Mouse (Mus musculus) embryonic facial prominence, embryonic 12.5 days (tissue): ENCODE results near the gene Zfp511. TPM values are rescaled to one million over a fixed set of nuclear protein-coding genes. Genes with fewer than 3 reads are reported as not detected.

Experiments used
- ATAC-seq: fragments of 200-750 bp; cut with Nextera tagmentation; 2 replicates; pipeline ENCODE4 v1.8.0; 2017; ENCODE audit not compliant: insufficient number of reproducible peaks, insufficient read depth, low FRiP score, low TSS enrichment
- H3K27ac ChIP-seq: fragments of 300-500 bp; sonication (generic); 2 replicates; pipeline ENCODE4 v1.5.1; 2016; ENCODE audit warnings: mild to moderate bottlenecking
- H3K27me3 ChIP-seq: fragments of 300-500 bp; sonication (generic); 2 replicates; pipeline ENCODE4 v1.6.1; 2016; ENCODE audit warnings: mild to moderate bottlenecking, moderate library complexity
- H3K36me3 ChIP-seq: fragments of 300-500 bp; sonication (generic); 2 replicates; pipeline ENCODE4 v1.6.1; 2016; ENCODE audit warnings: mild to moderate bottlenecking
- H3K4me1 ChIP-seq: fragments of 300-500 bp; sonication (generic); 2 replicates; pipeline ENCODE4 v1.6.1; 2016
- H3K4me2 ChIP-seq: fragments of 300-500 bp; sonication (generic); replicated peaks from 2 replicates; pipeline ENCODE4 v1.6.1; 2016; ENCODE audit warnings: mild to moderate bottlenecking, moderate library complexity
- H3K4me3 ChIP-seq: fragments of 300-500 bp; sonication (generic); 2 replicates; pipeline ENCODE4 v1.5.1; 2016; ENCODE audit warnings: mild to moderate bottlenecking
- H3K9ac ChIP-seq: fragments of 300-500 bp; sonication (generic); 2 replicates; pipeline ENCODE4 v1.6.1; 2016; ENCODE audit warnings: mild to moderate bottlenecking, moderate library complexity
- H3K9me3 ChIP-seq: fragments of 300-500 bp; sonication (generic); 2 replicates; pipeline ENCODE4 v1.6.1; 2016; ENCODE audit warnings: mild to moderate bottlenecking, moderate library complexity
- WGBS: fragments of 180-500 bp; shearing (Covaris S2); methylation state at CpG from one replicate; pipeline ENCODE4 v1.1.7; 2016; 5-methylcytosine and 5-hydroxymethylcytosine counted together
- polyA plus RNA-seq: library from polyadenylated mRNA; unstranded; fragments of >200 nt; fragmentation: Nextera tagmentation; extraction: Ambion mirVana; gene quantifications from 2 replicates; pipeline ENCODE4 v1.2.1, GENCODE M21; 2016

Zfp511 gene
- polyA plus RNA-seq, 1 experiment from 2014 or later: 39.6 TPM

DNA sequence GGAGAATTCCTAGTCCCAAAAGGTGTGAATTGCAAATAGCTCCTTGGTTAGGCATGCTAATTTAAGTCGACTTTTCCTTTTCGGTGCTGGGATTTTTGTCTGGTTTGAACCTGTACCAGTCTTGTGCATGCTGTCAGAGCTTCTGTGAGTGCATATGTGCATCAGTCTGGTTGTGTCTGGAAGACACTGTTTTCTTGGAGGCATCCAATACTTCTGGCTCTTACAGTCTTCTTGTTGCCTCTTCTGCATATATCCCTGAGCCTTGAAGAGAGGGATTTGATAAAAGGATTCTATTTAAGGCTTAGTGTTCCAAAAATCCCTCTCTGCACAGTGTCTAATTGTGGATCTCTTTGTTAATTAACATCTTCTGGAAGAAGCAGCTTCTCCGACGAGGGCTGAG, 17.9 kb downstream of the Zfp511 start:
- Histone ChIP-seq H3K36me3 (no peaks in the 10 kb centered on the region), H3K4me3 (no peak overlapping the region), H3K9ac (no peak overlapping the region), H3K27ac (no peak overlapping the region), H3K9me3 (no peaks in the 10 kb centered on the region), H3K4me2 (no peak overlapping the region), H3K4me1 (peaks cover under 1% of the 10 kb centered on the region; the same call in 1 of the 2 replicates), H3K27me3 (peaks cover 73% of the 10 kb centered on the region)
- 80% methylated on average over 4 of the region's 4 CpGs for WGBS
- no peak for ATAC-seq

DNA sequence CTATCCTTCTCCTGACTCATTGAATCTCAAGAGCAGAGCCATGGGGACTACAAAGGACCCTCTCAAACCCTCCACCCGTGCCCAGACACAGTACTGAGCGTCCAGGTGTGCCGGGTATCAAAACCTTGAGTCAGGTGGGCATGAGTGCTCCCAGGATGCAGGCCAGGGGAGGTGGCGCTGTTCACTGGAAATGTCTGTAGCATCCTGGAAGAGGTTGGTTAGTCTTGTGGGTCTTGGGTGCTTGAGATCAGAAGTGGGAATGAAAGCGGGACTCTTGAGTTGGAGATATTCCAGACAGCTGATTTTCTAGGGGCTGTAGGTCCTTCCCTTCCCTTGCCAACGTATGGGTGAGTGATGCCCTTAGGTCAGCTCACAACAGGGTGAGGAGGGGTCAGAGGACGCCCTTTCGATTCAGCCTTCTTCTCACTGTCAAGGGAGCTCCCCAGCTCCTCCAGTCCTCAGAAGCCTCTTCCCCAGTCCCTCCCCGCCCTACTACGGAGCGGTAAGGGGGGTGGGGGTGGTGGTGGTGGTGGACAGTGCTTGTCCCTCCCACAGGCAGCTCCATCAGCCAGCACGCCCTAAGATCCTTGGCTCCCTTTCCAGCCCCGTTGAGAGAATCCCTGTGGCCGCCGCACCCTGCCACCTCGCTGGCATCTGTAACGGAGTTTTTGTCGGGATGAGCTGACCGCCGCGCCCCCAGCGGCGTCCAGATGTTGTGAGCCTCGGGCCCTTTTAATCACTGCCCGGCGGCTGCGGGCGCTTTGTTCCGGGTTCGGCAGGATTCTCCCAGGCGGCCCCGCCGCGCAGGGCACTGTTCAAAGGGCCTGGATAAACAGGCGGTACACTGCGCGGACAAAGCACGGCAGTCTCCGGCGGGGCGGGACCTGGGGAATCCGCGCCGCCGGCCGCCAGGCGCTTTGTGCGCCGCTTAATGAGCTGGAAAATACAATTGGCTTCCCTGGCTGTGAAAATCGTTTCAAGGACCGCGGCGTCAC, 21.5 kb downstream of the Zfp511 start:
- Histone ChIP-seq H3K4me2 (peak overlapping the region; percentile 93), H3K4me1 (no peaks in the 10 kb centered on the region), H3K4me3 (peak overlapping the region; percentile 47), H3K36me3 (no peaks in the 10 kb centered on the region), H3K9ac (peak overlapping the region; percentile 65), H3K27me3 (peaks cover 78% of the 10 kb centered on the region), H3K27ac (peak overlapping the region; percentile 60), H3K9me3 (no peaks in the 10 kb centered on the region)
- 3% methylated on average over 53 of the region's 53 CpGs for WGBS
- no peak for ATAC-seq

DNA sequence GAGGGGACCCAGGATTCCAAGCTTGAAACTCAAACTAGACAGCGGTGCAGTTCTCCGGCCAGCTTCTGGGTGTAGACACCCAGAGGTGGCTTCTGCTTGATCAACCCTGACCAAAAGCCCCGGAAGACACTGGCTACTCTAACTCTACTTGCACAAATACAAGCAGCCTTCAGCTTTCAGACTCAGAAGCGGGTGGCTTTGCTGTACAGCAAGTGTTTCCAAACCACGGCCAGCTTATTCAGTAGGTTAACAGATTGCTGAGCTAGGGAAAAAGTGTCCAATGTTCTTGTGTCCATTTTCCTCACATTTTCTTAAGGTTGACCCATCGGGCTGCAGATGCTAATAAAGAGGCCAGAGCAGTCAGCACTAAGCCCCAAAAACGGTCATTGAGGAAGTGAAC, 22.3 kb downstream of the Zfp511 start:
- Histone ChIP-seq H3K4me1 (no peaks in the 10 kb centered on the region), H3K4me2 (peak overlapping the region; percentile 93), H3K27ac (no peak overlapping the region), H3K9ac (peak overlapping the region; percentile 65; the same call in 1 of the 2 replicates), H3K36me3 (no peaks in the 10 kb centered on the region), H3K4me3 (peak overlapping the region; percentile 47), H3K9me3 (no peaks in the 10 kb centered on the region), H3K27me3 (peaks cover 80% of the 10 kb centered on the region)
- no peak for ATAC-seq
- 21% methylated on average over 7 of the region's 7 CpGs for WGBS

DNA sequence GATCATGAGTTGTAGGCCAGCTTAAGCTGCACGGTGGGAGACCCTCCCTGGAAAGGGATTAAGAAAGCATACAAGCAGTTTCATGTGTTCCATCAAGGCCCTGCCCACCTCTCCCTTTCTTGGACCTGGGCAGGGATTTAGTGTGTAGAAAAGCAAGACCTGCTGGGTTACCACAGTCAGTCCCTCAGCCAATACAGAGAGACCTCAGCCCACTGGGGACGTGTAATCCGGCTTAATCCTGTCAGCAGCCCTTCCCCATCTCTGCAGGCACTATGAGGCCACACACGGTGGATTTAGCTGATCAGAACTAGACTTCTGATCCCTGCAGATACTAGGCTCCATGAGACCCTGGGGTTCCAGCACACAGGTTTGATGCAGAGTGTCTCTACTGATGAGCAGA, 23.4 kb downstream of the Zfp511 start:
- H3K4me2 ChIP-seq: no peak overlapping the region
- H3K27me3 ChIP-seq: peaks cover 82% of the 10 kb centered on the region
- H3K9me3 ChIP-seq: no peaks in the 10 kb centered on the region
- H3K36me3 ChIP-seq: no peaks in the 10 kb centered on the region
- no peak overlapping the region for H3K27ac ChIP-seq
- no peak overlapping the region for H3K4me3 ChIP-seq
- no peak for ATAC-seq
- no peaks in the 10 kb centered on the region for H3K4me1 ChIP-seq
- 20% methylated on average over 4 of the region's 4 CpGs for WGBS
- H3K9ac ChIP-seq: no peak overlapping the region

DNA sequence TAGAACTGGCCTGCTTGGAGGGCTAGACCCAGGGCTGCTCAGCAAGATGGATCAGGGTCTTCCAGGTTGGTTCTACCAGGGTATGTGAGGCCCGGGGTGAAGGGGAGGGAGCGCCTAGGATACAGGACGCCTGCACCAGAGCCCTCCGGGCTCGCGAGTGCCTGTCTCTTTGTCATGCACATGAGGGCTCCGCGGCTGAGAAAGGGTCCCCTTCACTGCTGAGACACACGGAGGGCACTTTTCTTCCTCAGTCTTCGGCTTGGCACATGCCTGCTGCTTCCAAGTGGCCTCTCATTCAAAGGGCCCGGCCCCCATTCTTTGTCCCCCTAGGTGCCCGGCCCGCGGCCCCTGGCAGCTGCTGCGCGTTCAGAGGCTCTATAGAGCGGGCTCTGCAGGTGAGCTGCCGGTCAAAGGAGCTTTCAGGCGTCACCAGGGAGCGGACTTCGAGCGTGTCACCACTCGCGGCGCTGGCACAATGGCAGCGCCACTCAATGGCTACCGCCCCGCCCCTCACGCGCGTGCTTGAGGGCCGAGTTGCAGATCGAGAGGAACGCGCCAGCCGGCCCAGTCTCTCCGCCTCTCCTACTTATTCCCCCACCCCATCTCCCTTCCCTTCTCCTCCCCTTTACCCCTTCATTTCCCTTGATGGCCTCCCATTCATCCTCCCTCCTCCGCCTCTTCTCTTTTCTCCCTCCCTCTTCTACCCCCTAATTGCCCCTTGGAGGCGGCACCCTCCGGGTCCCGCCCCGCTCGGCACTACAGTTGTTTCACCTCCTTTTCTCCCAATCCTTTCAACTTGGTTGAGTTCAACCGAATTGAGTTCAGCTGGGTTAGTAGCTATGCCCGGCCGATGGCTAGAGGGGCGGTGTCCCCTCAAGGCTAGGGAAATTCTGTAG, 25.0 kb downstream of the Zfp511 start:
- H3K4me1 ChIP-seq: no peaks in the 10 kb centered on the region

DNA sequence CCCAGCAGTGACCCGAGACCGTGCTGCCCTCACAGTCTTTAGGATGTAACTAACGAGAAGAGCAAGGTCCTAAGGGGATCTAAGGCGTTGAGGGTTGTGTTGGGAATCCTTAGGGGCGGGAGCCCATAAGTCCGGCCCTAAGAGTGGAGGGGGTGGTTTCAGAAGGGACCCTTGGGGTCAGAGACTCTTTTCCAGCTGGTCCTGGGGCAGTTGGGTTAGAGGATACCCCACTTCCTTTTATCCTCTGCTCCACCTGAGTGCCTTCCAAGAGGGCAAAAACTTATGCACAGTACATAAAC, 25.6 kb downstream of the Zfp511 start:
- Histone ChIP-seq H3K9ac (peak overlapping the region; percentile 47; the same call in 1 of the 2 replicates), H3K9me3 (no peaks in the 10 kb centered on the region)
- ATAC-seq: no peak; the same call in 1 of the 2 replicates

More for the DNA sequence above, 25.0 kb downstream of the Zfp511 start:
- no peaks in the 10 kb centered on the region for H3K36me3 ChIP-seq
- under 1% methylated on average over 47 of the region's 47 CpGs for WGBS
- peak overlapping the region; percentile 47; the same call in 1 of the 2 replicates for H3K9ac ChIP-seq
- peaks cover 83% of the 10 kb centered on the region for H3K27me3 ChIP-seq
- H3K4me2 ChIP-seq: peak overlapping the region; percentile 83
- no peaks in the 10 kb centered on the region for H3K9me3 ChIP-seq
- ATAC-seq: peak; percentile 48; the same call in 1 of the 2 replicates
- no peak overlapping the region for H3K27ac ChIP-seq
- H3K4me3 ChIP-seq: peak overlapping the region; percentile 39

DNA sequence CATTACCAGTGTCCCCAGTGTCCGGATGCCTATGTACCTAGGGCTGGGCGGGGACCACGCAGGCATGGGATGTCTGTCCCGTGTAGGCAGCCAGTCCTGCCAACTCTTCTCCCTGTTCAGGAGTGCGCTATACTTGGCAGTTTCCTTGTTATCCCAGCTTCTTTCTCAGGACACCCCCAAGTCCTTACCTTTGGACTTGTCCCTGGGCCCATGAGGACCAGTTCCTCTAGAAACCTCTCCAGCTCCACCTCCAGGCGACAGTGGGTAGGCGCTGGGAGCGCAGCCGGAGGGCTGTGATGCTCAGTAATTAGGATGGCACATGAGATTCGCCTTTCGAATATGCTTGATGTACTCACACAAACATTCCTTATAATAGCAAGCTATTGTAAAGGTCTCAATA, 26.1 kb downstream of the Zfp511 start:
- Histone ChIP-seq H3K9ac (no peak overlapping the region), H3K9me3 (no peaks in the 10 kb centered on the region), H3K36me3 (no peaks in the 10 kb centered on the region), H3K4me1 (no peaks in the 10 kb centered on the region), H3K4me2 (no peak overlapping the region), H3K27me3 (peaks cover 71% of the 10 kb centered on the region), H3K4me3 (no peak overlapping the region), H3K27ac (no peak overlapping the region)
- WGBS: 13% methylated on average over 11 of the region's 11 CpGs
- ATAC-seq: no peak

More for the DNA sequence above, 25.6 kb downstream of the Zfp511 start:
- no peak overlapping the region for H3K27ac ChIP-seq
- no peaks in the 10 kb centered on the region for H3K36me3 ChIP-seq
- no peaks in the 10 kb centered on the region for H3K4me1 ChIP-seq
- peak overlapping the region; percentile 39; the same call in 1 of the 2 replicates for H3K4me3 ChIP-seq
- WGBS: 5% methylated on average over 6 of the region's 6 CpGs
- peaks cover 77% of the 10 kb centered on the region for H3K27me3 ChIP-seq
- H3K4me2 ChIP-seq: peak overlapping the region; percentile 83

DNA sequence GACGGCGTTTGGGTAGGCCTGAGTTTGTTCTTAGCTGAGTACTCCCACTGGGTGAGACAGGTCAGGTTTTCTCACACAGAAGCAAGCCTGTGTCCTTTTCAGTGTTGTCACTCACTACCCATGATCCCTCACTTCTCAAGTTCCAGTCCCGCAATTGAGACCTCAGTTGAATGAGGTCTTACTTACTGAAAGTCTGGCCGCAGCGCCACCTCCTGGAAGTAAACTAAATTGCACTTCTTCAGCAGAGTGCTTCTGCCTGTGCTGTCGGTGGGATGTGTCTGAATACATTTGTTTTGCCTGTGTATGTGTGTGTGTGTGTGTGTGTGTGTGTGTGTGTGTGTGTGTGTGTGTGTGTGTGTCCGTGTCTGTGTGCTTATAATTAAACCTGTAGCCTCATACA, 26.9 kb downstream of the Zfp511 start:
- H3K9me3 ChIP-seq: no peaks in the 10 kb centered on the region
- 19% methylated on average over 7 of the region's 7 CpGs for WGBS
- H3K9ac ChIP-seq: no peak overlapping the region
- no peak overlapping the region for H3K4me3 ChIP-seq
- ATAC-seq: no peak
- no peaks in the 10 kb centered on the region for H3K4me1 ChIP-seq
- H3K27ac ChIP-seq: no peak overlapping the region
- H3K27me3 ChIP-seq: peaks cover 64% of the 10 kb centered on the region
- no peak overlapping the region for H3K4me2 ChIP-seq
- no peaks in the 10 kb centered on the region for H3K36me3 ChIP-seq

DNA sequence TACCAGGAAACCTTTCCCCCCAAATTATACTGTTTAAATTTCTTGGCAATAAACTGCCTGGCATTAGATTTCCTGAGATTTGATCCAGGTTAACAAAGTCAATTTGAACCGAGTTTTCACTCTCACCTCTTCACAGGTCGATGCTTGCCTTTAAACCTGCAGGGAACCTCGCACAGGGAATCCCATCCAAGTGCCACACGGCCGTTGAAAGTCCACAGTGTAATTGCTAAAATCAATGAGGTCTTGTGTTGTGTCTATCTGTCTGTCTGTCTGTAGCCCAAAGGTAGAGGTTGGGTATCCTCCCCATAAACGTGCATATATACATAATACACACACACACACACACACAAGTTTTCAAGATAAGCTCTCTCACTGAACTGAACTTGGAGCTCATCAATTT, 31.2 kb downstream of the Zfp511 start:
- Histone ChIP-seq H3K4me1 (no peaks in the 10 kb centered on the region), H3K27me3 (peaks cover 36% of the 10 kb centered on the region), H3K36me3 (no peaks in the 10 kb centered on the region), H3K9me3 (no peaks in the 10 kb centered on the region), H3K9ac (no peak overlapping the region), H3K4me2 (no peak overlapping the region), H3K27ac (no peak overlapping the region), H3K4me3 (no peak overlapping the region)
- WGBS: 57% methylated on average over 6 of the region's 6 CpGs
- ATAC-seq: no peak

DNA sequence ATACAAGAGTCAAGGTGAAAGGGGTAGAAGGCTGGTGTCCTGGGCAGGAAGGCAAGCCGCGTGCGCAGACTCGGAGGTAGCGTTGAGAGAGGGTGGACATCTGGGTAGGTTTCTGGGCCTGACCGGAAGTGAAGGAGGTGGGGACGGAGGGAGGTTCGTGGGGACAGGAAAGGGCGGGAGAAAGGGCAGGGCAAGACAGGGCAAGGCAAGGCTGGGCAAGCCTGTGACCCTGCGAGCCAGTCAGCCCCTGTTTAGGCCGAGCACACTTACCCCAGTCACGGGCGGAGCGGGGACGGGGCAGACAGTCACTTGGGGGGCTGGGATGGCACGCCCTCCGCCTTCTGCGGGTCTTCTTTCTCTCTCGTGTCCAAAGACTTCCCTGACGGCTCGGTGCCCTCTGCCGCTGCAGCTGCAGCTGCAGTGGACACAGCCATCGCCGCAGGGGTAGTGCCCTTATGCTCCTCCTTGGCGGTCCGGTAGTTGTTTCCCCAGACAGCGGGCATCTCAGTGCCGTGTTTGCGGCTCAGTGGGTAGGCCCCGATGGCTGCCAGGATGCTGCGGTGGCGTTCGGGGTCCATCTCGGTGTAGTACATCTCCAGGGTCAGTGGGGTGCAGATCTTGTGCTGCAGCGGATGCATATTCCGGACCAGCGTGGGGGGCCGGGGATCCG, 34.0 kb downstream of the Zfp511 start:
- H3K4me3 ChIP-seq: peak overlapping the region; percentile 22
- no peaks in the 10 kb centered on the region for H3K9me3 ChIP-seq
- no peaks in the 10 kb centered on the region for H3K36me3 ChIP-seq
- peaks cover 19% of the 10 kb centered on the region for H3K27me3 ChIP-seq
- whole genome bisulfite sequencing: 32% methylated on average over 39 of the region's 39 CpGs
- ATAC-seq: no peak
- peak overlapping the region; percentile 17 for H3K9ac ChIP-seq
- H3K4me1 ChIP-seq: no peaks in the 10 kb centered on the region
- H3K27ac ChIP-seq: no peak overlapping the region
- H3K4me2 ChIP-seq: peak overlapping the region; percentile 48

DNA sequence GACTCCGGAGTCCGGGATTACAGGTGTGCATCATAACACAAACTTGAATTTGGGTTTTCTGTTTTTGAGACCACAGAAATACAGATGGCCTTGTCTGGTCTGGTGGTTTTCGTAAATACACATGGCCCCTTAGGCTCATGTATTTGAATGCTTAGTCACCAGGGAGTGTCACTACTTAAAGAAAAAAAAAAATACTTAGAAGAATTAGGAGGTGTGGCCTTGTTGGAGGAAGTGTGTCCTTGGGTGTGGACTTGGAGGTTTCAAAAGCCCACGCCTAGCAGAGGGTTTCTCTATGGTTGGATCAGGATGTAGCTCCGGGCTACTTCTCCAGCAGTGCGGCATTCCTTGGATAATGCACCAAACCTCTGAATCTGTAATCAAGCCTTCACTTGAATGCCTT, 41.5 kb downstream of the Zfp511 start:
- Histone ChIP-seq H3K4me3 (no peak overlapping the region), H3K4me1 (peaks cover 17% of the 10 kb centered on the region), H3K9me3 (no peaks in the 10 kb centered on the region), H3K36me3 (no peaks in the 10 kb centered on the region), H3K4me2 (no peak overlapping the region), H3K27ac (no peak overlapping the region), H3K9ac (no peak overlapping the region), H3K27me3 (peaks cover 36% of the 10 kb centered on the region)
- 70% methylated on average over 6 of the region's 6 CpGs for WGBS
- ATAC-seq: no peak
